Mouse (Mus musculus) layer of hippocampus, postnatal 25 days (tissue): ENCODE results near the gene Zfp710. TPM values are rescaled to one million over a fixed set of nuclear protein-coding genes. Genes with fewer than 3 reads are reported as not detected.

Source experiments
- total RNA-seq, 2 experiments: library from RNA; stranded (reverse); gene quantifications; 2 replicates each; pipeline ENCODE4 v1.2.3; 2021

The Zfp710 gene
- total RNA-seq, 2 experiments from 2014 or later = 20.9 to 22.9 TPM

Other genes with a start within 250 kb of the Zfp710 start
- gene Mesp1, start 231.0 kb upstream of the Zfp710 start, total RNA-seq = under 1 TPM; 0.28 to 0.62 TPM
- gene Mesp2, start 214.1 kb upstream of the Zfp710 start, total RNA-seq = 1 to 10 TPM; 1.3 to 1.7 TPM
- gene Anpep, start 163.8 kb upstream of the Zfp710 start, total RNA-seq = 1 to 10 TPM; 2.9 to 4.3 TPM
- 10 to 100 TPM; 46.6 to 51.4 TPM for gene Ap3s2, start 104.2 kb upstream of the Zfp710 start, total RNA-seq
- gene Arpin, start 89.5 kb upstream of the Zfp710 start, total RNA-seq = 10 to 100 TPM; 11.7 to 14.2 TPM
- gene Idh2, start 90.6 kb downstream of the Zfp710 start, total RNA-seq = 10 to 100 TPM; 62.2 to 67.0 TPM
- 10 to 100 TPM; 23.0 to 23.2 TPM for gene Sema4b, start 162.0 kb downstream of the Zfp710 start, total RNA-seq
- gene Cib1, start 208.0 kb downstream of the Zfp710 start, total RNA-seq = 10 to 100 TPM; 23.8 to 25.2 TPM
- gene Gdpgp1, start 208.1 kb downstream of the Zfp710 start, total RNA-seq = 1 to 10 TPM; 6.1 to 6.9 TPM
- 1 to 10 TPM; 1.8 to 2.0 TPM for gene Ttll13, start 221.6 kb downstream of the Zfp710 start, total RNA-seq
- gene Ngrn, start 236.4 kb downstream of the Zfp710 start, total RNA-seq = 10 to 100 TPM; 40.0 to 44.4 TPM
- 10 to 100 TPM; 19.3 to 23.6 TPM for gene Vps33b, start 244.8 kb downstream of the Zfp710 start, total RNA-seq